Mouse (Mus musculus) embryonic facial prominence, embryonic 11.5 days (tissue): ENCODE measurements around the gene Twf2. TPM values are rescaled to one million over a fixed set of nuclear protein-coding genes. Genes with fewer than 3 reads are reported as not detected.

Source experiments
- ATAC-seq: fragments of 200-750 bp; cut with Nextera tagmentation; replicated peaks from 2 replicates; pipeline ENCODE4 v1.8.0; 2017; ENCODE audit warnings: low read depth; ENCODE audit not compliant: insufficient number of reproducible peaks, low FRiP score, low TSS enrichment
- DNase-seq: peaks from one replicate; pipeline ENCODE4 v3.0.0-alpha.2; 2015; ENCODE audit warnings: low spot score
- H3K27ac ChIP-seq: fragments of 300-500 bp; sonication (generic); replicated peaks from 2 replicates; pipeline ENCODE4 v1.5.1; 2014; ENCODE audit warnings: mild to moderate bottlenecking, low read depth, low read length, control low read depth
- H3K27me3 ChIP-seq: fragments of 300-500 bp; sonication (generic); 2 replicates; pipeline ENCODE4 v1.6.1; 2014; ENCODE audit warnings: mild to moderate bottlenecking, low read length, moderate library complexity, mixed read lengths; ENCODE audit not compliant: control insufficient read depth, insufficient read depth
- H3K36me3 ChIP-seq: fragments of 300-500 bp; sonication (generic); replicated peaks from 2 replicates; pipeline ENCODE4 v1.6.1; 2014; ENCODE audit warnings: low read depth, mild to moderate bottlenecking, low read length, moderate library complexity, mixed read lengths; ENCODE audit not compliant: control insufficient read depth, insufficient read depth
- H3K4me1 ChIP-seq: fragments of 300-500 bp; sonication (generic); 2 replicates; pipeline ENCODE4 v1.6.1; 2014; ENCODE audit warnings: low read length, mixed read lengths; ENCODE audit not compliant: control insufficient read depth, insufficient read depth
- H3K4me2 ChIP-seq: fragments of 300-500 bp; sonication (generic); 2 replicates; pipeline ENCODE4 v1.6.1; 2014; ENCODE audit warnings: low read depth, mild to moderate bottlenecking, control low read depth, low read length, moderate library complexity
- H3K4me3 ChIP-seq: fragments of 300-500 bp; sonication (generic); 2 replicates; pipeline ENCODE4 v1.5.1; 2014; ENCODE audit warnings: low read depth, low read length, control low read depth
- H3K9ac ChIP-seq: fragments of 300-500 bp; sonication (generic); replicated peaks from 2 replicates; pipeline ENCODE4 v1.6.1; 2014; ENCODE audit warnings: mild to moderate bottlenecking, control low read depth, low read length
- H3K9me3 ChIP-seq: fragments of 300-500 bp; sonication (generic); replicated peaks from 2 replicates; pipeline ENCODE4 v1.6.1; 2016; ENCODE audit warnings: mild to moderate bottlenecking, low read length, inconsistent platforms, mixed read lengths; ENCODE audit not compliant: control insufficient read depth
- WGBS: fragments of 180-500 bp; shearing (Covaris S2); extraction: QIAGEN DNeasy Blood & Tissue Kit; methylation state at CpG from one replicate; pipeline ENCODE4 v1.1.7; 2014; 5-methylcytosine and 5-hydroxymethylcytosine counted together
- polyA plus RNA-seq: library from polyadenylated mRNA; unstranded; fragments of >200 nt; fragmentation: Nextera tagmentation; extraction: Ambion mirVana; gene quantifications from 2 replicates; pipeline ENCODE4 v1.2.1, GENCODE M21; 2014

Gene Twf2
- polyA plus RNA-seq, 1 experiment from 2014 or later, result 66.5 TPM

DNA sequence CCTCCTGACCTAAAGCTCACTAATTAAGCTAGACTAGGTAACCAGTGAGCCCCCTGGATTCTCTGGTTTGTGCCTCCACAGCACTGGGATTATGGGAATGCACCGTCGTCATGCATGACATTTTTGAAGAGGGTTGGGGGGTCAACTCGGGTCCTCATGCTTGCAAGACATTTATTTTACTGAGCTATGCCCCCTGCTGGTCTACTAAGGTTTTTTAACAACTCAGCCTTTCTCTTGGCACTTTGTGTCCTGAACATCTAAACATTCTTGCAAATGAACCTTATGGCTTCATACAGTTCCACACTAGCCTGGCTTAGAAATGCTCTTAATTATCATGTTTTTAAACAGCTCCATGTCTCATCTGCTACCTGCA, 27.8 kb downstream of the Twf2 start:
- ATAC-seq, result no peak
- Histone ChIP-seq H3K9ac (no peak overlapping the region), H3K4me2 (no peak overlapping the region), H3K27me3 (no peaks in the 10 kb centered on the region), H3K4me1 (no peaks in the 10 kb centered on the region), H3K27ac (no peak overlapping the region), H3K36me3 (no peaks in the 10 kb centered on the region; the same call in 1 of the 2 replicates), H3K9me3 (no peaks in the 10 kb centered on the region), H3K4me3 (no peak overlapping the region)
- peak; percentile 11 for DNase-seq
- WGBS, result 48% methylated on average over 3 of the region's 3 CpGs

DNA sequence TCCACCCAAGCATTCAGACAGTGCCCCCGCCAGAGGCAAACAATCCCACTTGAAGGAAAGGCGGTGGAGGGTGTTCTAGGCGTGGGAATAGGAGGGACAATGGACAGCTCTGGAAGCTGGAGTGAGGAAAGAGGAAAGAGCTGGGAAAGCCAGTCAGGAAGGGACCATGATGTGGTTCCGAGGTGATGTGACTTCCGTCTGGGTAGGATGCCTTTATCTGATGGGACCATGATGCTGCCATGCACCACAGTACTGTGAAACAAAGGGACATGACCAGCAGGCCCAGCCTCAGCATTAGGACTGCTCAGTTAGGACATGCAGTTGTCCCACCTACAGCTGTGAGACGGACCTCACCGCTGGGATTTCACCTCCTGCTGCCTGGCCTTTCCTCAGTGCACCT, 28.3 kb downstream of the Twf2 start:
- DNase-seq, result no peak
- H3K4me2 ChIP-seq, result no peak overlapping the region

DNA sequence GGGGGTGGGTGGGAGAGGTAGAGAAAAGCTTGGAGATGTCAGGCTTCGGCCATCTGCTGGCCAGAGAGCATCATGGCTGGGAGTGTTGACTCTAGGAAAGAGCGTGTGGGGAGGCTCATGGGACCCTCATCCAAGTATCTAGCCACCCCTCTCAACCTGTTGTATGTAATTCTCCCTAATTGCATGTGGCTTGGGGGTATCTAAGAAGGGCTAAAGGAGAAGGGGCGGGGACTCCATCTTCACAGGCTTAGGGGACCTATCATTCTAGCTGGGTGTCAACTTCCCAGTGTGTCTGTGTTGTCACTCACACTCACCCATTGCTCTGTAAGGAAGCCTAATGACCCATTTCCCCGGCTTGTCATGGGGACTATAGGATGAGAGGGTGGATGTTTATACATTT, 28.9 kb downstream of the Twf2 start:
- Histone ChIP-seq H3K4me1 (no peaks in the 10 kb centered on the region), H3K36me3 (no peaks in the 10 kb centered on the region; the same call in 1 of the 2 replicates), H3K4me3 (no peak overlapping the region), H3K27ac (no peak overlapping the region), H3K9me3 (no peaks in the 10 kb centered on the region), H3K9ac (no peak overlapping the region), H3K27me3 (no peaks in the 10 kb centered on the region), H3K4me2 (no peak overlapping the region)
- ATAC-seq, result no peak
- no peak for DNase-seq
- 87% methylated on average over 4 of the region's 4 CpGs for WGBS

More for the DNA sequence above, 28.3 kb downstream of the Twf2 start:
- no peaks in the 10 kb centered on the region for H3K9me3 ChIP-seq
- no peak for ATAC-seq
- H3K4me3 ChIP-seq, result no peak overlapping the region
- no peaks in the 10 kb centered on the region; the same call in 1 of the 2 replicates for H3K36me3 ChIP-seq
- 82% methylated on average over 7 of the region's 7 CpGs for WGBS
- H3K4me1 ChIP-seq, result no peaks in the 10 kb centered on the region
- H3K27ac ChIP-seq, result no peak overlapping the region
- H3K9ac ChIP-seq, result no peak overlapping the region
- no peaks in the 10 kb centered on the region for H3K27me3 ChIP-seq

DNA sequence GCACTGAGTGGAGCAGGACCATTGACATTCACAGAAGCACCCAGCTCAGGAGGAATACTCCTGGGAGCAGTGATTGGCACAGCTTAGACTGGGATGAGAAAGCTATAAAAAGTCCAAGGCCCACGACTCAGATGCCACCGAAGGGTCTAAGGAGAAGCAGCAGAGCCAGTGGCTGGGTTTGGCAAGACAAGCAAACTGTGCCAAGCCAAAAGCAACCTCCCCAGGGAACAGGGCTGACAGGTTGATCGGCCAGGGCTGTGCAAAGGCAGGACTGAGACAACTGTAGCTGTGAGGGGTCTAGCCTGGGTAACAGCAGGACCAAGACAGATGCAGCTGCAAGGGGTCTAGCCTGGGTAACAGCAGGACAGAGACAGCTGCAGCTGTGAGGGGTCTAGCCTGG, 30.0 kb downstream of the Twf2 start:
- Histone ChIP-seq H3K4me3 (no peak overlapping the region), H3K4me2 (no peak overlapping the region), H3K4me1 (no peaks in the 10 kb centered on the region), H3K9me3 (no peaks in the 10 kb centered on the region), H3K27me3 (no peaks in the 10 kb centered on the region), H3K9ac (no peak overlapping the region), H3K36me3 (peaks cover 4% of the 10 kb centered on the region), H3K27ac (no peak overlapping the region)
- ATAC-seq, result no peak
- WGBS, result 98% methylated on average over 3 of the region's 3 CpGs
- DNase-seq, result no peak

DNA sequence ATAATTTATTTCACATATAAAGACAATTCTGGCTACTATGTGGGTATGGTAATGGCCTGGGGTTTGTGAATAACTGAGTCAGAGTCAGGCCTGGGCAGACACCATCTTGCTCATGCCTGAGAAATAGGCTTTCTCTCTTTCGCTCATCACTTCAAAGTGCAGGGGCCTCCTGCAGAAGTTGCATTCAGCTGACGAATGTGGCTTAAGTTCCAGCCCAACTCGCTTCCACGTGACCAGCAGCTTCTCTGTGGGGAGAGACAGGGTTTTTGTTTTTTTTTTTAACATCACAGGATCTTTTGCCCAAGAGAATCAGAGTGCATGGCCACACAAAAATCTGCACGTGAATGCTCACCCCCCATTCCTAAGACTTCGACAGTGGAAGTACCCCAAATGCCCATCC, 31.0 kb downstream of the Twf2 start:
- H3K9ac ChIP-seq, result no peak overlapping the region
- DNase-seq (no peak), ATAC-seq (no peak)
- no peaks in the 10 kb centered on the region for H3K4me1 ChIP-seq
- no peak overlapping the region for H3K4me2 ChIP-seq
- no peaks in the 10 kb centered on the region for H3K27me3 ChIP-seq
- H3K27ac ChIP-seq, result no peak overlapping the region
- no peak overlapping the region for H3K4me3 ChIP-seq
- WGBS, result 91% methylated on average over 6 of the region's 6 CpGs
- peaks cover 9% of the 10 kb centered on the region for H3K36me3 ChIP-seq
- no peaks in the 10 kb centered on the region for H3K9me3 ChIP-seq

DNA sequence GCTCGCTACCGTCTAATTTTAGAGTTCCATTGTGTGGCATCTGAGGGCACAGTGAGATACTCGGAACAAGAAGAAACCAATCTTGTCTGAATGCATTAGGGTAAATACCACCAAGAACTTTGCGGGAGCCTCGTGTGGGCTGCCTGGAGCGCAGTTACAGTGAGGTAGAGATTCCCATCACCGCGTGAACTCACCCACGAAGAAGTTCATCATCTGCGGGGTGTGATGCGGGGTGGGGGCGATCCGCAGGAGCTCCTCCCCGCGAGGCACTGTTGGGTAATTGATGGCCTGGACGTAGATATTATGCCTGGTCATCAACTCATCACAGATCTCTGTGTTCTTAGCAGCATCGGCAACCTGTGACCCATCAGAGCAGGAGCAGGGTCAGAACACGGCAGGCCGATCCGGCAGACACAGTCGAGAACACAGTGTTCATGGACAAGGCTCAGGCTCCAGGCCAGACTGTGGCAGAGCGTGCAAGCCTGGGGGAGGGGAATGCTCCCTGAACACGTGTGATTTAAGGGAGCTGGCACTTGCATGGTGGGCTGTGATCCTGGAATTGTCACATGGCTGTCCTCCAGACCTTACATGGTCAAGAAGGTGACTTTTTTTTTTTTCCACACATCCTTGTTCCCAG, 32.4 kb downstream of the Twf2 start:
- WGBS, result 90% methylated on average over 23 of the region's 23 CpGs
- H3K36me3 ChIP-seq, result peaks cover 9% of the 10 kb centered on the region
- no peaks in the 10 kb centered on the region for H3K27me3 ChIP-seq
- no peak overlapping the region for H3K4me3 ChIP-seq
- DNase-seq (no peak), ATAC-seq (no peak)
- H3K27ac ChIP-seq, result no peak overlapping the region
- no peak overlapping the region for H3K4me2 ChIP-seq
- no peaks in the 10 kb centered on the region for H3K4me1 ChIP-seq
- no peaks in the 10 kb centered on the region for H3K9me3 ChIP-seq
- no peak overlapping the region for H3K9ac ChIP-seq

DNA sequence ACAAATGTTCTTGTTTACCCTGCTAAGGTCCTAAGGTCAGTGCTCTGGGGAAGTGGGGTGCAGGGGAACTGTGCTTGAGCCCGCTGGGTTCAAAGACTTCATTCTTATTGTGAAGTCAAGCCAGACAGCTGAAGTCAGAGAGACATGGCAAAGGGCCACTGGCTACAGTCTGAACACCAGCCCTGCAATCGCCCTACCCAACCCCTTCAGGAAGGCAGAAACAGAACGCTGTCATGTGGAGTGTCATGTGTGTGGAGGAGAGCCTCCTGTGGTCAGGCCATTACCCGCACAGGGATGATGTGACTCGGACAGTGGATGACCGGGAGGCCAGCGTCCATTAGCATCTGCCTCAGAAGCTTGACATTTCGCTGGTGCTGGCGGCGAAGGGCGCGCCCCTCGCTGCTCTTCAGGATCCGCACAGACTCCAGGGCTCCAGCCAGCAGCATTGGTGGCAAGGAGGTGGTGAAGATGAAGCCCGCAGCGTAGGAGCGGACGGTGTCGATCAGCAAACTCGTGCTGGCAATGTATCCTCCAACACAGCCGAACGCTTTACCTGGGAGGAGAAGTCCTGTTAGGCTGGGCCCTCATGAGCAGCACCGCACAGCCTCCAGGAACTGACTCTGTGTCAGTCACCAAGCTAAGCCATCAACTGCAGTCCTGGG, 33.4 kb downstream of the Twf2 start:
- no peak overlapping the region; the same call in 1 of the 2 replicates for H3K9ac ChIP-seq
- H3K27me3 ChIP-seq, result no peaks in the 10 kb centered on the region
- H3K4me2 ChIP-seq, result no peak overlapping the region
- peaks cover 10% of the 10 kb centered on the region for H3K36me3 ChIP-seq
- 91% methylated on average over 23 of the region's 23 CpGs for WGBS
- H3K4me1 ChIP-seq, result no peaks in the 10 kb centered on the region
- ATAC-seq, result no peak
- H3K4me3 ChIP-seq, result no peak overlapping the region
- no peak for DNase-seq
- no peak overlapping the region for H3K27ac ChIP-seq
- no peaks in the 10 kb centered on the region for H3K9me3 ChIP-seq

DNA sequence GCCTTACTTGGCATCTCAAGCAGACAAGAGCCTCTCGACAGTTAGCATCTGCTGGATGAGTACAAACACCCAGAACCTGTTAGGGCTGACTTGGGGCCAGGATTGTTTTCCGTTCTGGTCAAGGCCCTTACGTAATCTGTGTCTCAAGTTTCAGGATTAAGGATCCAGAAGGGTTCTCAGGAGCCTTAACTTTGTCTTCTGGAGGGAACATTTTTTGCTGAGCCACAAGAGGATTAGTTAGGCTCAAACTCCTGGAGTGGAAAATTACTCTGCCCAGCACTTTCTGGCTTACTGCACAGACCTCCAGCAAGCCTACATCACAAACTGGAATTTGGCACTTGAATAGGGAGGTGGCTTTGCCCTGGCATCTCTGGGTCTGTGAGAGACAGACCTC, 33.9 kb downstream of the Twf2 start:
- H3K36me3 ChIP-seq, result peaks cover 12% of the 10 kb centered on the region
- DNase-seq, result no peak
- H3K4me2 ChIP-seq, result no peak overlapping the region
- 77% methylated on average over 3 of the region's 3 CpGs for WGBS
- no peaks in the 10 kb centered on the region for H3K27me3 ChIP-seq
- H3K4me1 ChIP-seq, result no peaks in the 10 kb centered on the region
- no peak overlapping the region for H3K9ac ChIP-seq
- ATAC-seq, result no peak
- no peak overlapping the region for H3K27ac ChIP-seq
- no peaks in the 10 kb centered on the region for H3K9me3 ChIP-seq
- H3K4me3 ChIP-seq, result no peak overlapping the region
